Mouse (Mus musculus): ENCODE results near the gene Slc39a10. TPM values are rescaled to one million over a fixed set of nuclear protein-coding genes. Genes with fewer than 3 reads are reported as not detected.
A peak's percentile ranks its signal among the peaks of the same experiment; 100 is the strongest.

Slc39a10 gene
- polyA plus RNA-seq, 1 experiment, result 3.8 TPM

DNA sequence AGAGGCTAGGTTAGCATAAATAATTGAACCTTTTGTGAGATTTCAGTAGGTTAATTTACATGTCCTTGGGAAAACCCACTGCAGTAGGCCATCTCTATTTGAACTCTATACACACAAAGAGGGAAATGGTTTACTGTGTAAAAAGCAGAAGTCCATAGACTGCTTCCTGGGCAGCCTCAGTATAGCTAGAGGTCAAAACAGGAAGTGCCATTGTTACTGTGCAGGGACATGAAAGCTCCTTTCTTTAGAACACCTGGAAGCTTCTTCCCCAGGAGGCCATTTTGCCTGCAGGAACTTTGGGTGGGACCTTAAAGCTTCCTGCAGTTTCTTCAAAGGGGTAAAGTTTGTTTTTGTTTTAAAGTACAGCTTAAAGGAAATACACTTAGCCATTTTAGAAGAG, 29.0 kb upstream of the Slc39a10 start:
- TF ChIP-seq CTCF (IDR thresholded peaks at IDR 0.05; ENCODE audit: extremely low read depth, insufficient read depth, insufficient read length, insufficient replicate concordance) (no peak), POLR2A (IDR thresholded peaks at IDR 0.05; ENCODE audit: low read depth, low read length) (no peak)
- Histone ChIP-seq H3K4me1 (ENCODE audit: control insufficient read depth, insufficient read depth, insufficient read length) (peaks cover 5% of the 10 kb centered on the region), H3K4me3 (ENCODE audit: extremely low read depth, insufficient read depth, insufficient read length) (no peak overlapping the region), H3K36me3 (ENCODE audit: control insufficient read depth, insufficient read depth, low read length) (no peaks in the 10 kb centered on the region), H3K27ac (ENCODE audit: insufficient read depth, low read length) (peak overlapping the region; percentile 57; the same call in 1 of the 2 replicates), H3K27me3 (ENCODE audit: control insufficient read depth, insufficient read depth, low read length) (no peaks in the 10 kb centered on the region)
- DNase-seq (ENCODE audit: low read depth in 1 of 2, low spot score in 2 of 2), result peak; percentile 18 to 32

DNA sequence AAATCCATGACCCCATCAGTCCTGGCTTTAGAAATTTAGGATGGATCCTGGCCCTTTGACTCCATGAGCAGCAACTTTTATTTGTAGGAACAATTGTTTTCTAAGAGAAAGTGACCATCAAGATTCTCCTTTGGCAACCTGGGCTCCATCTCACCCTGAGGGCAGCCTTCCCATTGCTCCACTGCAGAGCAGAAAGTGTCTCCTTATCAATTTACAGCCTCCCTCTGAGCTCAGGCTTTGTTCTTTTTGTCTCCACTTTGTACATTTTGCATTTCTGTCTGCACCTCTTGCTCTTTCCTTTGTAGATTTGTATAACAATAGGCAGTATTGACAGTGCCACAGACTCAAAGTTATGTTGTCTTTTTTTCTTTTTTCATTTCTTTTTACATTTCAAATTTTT, 23.6 kb upstream of the Slc39a10 start:
- Histone ChIP-seq H3K4me3 (ENCODE audit: extremely low read depth, insufficient read depth, insufficient read length) (no peak overlapping the region), H3K36me3 (ENCODE audit: control insufficient read depth, insufficient read depth, low read length) (no peaks in the 10 kb centered on the region), H3K27me3 (ENCODE audit: control insufficient read depth, insufficient read depth, low read length) (no peaks in the 10 kb centered on the region), H3K4me1 (ENCODE audit: control insufficient read depth, insufficient read depth, insufficient read length) (no peaks in the 10 kb centered on the region), H3K27ac (ENCODE audit: insufficient read depth, low read length) (no peak overlapping the region)
- TF ChIP-seq CTCF (IDR thresholded peaks at IDR 0.05; ENCODE audit: extremely low read depth, insufficient read depth, insufficient read length, insufficient replicate concordance) (no peak), POLR2A (IDR thresholded peaks at IDR 0.05; ENCODE audit: low read depth, low read length) (no peak)
- DNase-seq (ENCODE audit: low read depth in 1 of 2, low spot score in 2 of 2), result no peak

DNA sequence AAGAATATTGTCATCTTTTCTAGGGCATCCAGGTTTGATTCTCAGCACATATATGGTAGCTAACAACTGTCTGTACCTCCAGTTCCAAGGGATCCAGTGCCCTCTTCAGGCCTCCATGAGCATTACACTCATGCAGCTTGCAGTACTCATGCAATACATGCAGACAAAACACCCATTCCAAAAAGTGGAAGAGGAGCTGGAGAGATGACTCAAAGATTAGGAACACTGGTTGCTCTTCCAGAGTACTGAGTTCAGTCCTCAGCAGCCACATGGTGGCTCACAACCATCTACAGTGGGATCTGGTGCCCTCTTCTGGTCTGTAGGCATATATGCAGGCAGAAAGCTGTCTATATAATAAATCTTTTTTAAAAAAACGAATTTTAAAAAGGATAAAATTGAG, 21.7 kb upstream of the Slc39a10 start:
- Histone ChIP-seq H3K27me3 (ENCODE audit: control insufficient read depth, insufficient read depth, low read length) (no peaks in the 10 kb centered on the region), H3K4me3 (ENCODE audit: extremely low read depth, insufficient read depth, insufficient read length) (no peak overlapping the region; the same call in 1 of the 2 replicates), H3K27ac (ENCODE audit: insufficient read depth, low read length) (no peak overlapping the region), H3K4me1 (ENCODE audit: control insufficient read depth, insufficient read depth, insufficient read length) (no peaks in the 10 kb centered on the region), H3K36me3 (ENCODE audit: control insufficient read depth, insufficient read depth, low read length) (no peaks in the 10 kb centered on the region)
- DNase-seq (ENCODE audit: low read depth in 1 of 2, low spot score in 2 of 2), result no peak
- WGBS, result 72% methylated on average over 1 of the region's 1 CpGs
- TF ChIP-seq CTCF (IDR thresholded peaks at IDR 0.05; ENCODE audit: extremely low read depth, insufficient read depth, insufficient read length, insufficient replicate concordance) (peak; percentile 1; the same call in 1 of the 2 replicates), POLR2A (IDR thresholded peaks at IDR 0.05; ENCODE audit: low read depth, low read length) (no peak)

DNA sequence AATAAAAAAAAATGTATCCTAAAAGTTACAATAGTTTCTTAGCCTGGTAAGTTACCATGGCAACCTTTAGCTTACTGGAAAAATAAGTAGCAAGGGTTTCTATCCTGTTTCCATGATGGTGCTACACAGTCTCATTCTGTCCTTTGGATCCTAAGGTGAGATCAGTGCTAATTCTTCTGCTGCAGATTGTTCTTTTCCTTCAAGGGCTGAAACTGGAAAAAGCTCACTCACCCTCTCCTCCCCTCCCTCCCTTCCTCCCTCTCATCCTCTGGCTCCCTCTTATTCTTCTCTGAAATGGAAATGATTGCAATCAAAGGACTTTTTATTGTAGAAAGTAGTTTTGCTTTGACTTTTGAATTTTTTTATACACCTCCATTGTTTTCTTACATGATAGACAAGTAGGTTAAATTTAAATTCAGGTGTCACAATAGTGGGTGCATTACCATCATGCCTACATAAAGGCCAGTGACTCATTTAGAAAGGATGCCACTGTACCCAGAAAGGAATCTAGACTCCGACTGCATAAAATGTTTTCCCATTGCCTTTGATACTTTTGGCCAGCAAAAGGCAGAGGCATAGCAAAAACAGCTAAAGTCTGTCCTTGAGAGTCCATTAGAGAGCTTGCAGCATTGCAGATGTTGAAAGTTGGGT, 20.0 kb upstream of the Slc39a10 start:
- H3K36me3 ChIP-seq (ENCODE audit: control insufficient read depth, insufficient read depth, low read length), result no peaks in the 10 kb centered on the region
- TF ChIP-seq POLR2A (IDR thresholded peaks at IDR 0.05; ENCODE audit: low read depth, low read length), result no peak
- TF ChIP-seq CTCF (IDR thresholded peaks at IDR 0.05; ENCODE audit: extremely low read depth, insufficient read depth, insufficient read length, insufficient replicate concordance), result no peak
- 83% methylated on average over 1 of the region's 1 CpGs for WGBS
- peaks cover 2% of the 10 kb centered on the region; the same call in 1 of the 2 replicates for H3K4me1 ChIP-seq (ENCODE audit: control insufficient read depth, insufficient read depth, insufficient read length)
- H3K27ac ChIP-seq (ENCODE audit: insufficient read depth, low read length), result no peak overlapping the region
- H3K27me3 ChIP-seq (ENCODE audit: control insufficient read depth, insufficient read depth, low read length), result no peaks in the 10 kb centered on the region
- DNase-seq (ENCODE audit: low read depth in 1 of 2, low spot score in 2 of 2), result no peak
- no peak overlapping the region for H3K4me3 ChIP-seq (ENCODE audit: extremely low read depth, insufficient read depth, insufficient read length)

DNA sequence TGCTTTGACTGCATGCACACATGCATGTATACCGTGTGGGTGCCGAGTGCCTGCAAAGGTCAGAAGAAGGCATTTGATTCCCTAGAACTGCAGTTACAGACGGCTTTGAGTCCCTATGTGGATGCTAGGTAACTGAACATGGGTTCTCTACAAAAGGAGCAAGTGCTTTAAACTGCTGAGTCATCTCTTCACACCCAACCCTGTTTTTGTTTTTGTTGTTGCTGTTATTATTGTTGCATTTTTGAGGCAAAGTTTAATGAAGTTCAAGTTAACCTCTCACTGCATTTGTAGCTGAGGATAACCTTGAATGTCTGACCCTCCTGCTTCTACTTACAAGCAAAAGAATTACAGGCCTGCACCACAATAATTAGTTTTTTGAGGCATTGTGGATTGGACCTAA, 17.5 kb upstream of the Slc39a10 start:
- no peaks in the 10 kb centered on the region for H3K27me3 ChIP-seq (ENCODE audit: control insufficient read depth, insufficient read depth, low read length)
- no peak overlapping the region for H3K4me3 ChIP-seq (ENCODE audit: extremely low read depth, insufficient read depth, insufficient read length)
- TF ChIP-seq POLR2A (IDR thresholded peaks at IDR 0.05; ENCODE audit: low read depth, low read length) (no peak), CTCF (IDR thresholded peaks at IDR 0.05; ENCODE audit: extremely low read depth, insufficient read depth, insufficient read length, insufficient replicate concordance) (no peak)
- peaks cover 4% of the 10 kb centered on the region; the same call in 1 of the 2 replicates for H3K4me1 ChIP-seq (ENCODE audit: control insufficient read depth, insufficient read depth, insufficient read length)
- no peak for DNase-seq (ENCODE audit: low read depth in 1 of 2, low spot score in 2 of 2)
- 89% methylated on average over 3 of the region's 3 CpGs for WGBS
- H3K27ac ChIP-seq (ENCODE audit: insufficient read depth, low read length), result no peak overlapping the region
- H3K36me3 ChIP-seq (ENCODE audit: control insufficient read depth, insufficient read depth, low read length), result no peaks in the 10 kb centered on the region

DNA sequence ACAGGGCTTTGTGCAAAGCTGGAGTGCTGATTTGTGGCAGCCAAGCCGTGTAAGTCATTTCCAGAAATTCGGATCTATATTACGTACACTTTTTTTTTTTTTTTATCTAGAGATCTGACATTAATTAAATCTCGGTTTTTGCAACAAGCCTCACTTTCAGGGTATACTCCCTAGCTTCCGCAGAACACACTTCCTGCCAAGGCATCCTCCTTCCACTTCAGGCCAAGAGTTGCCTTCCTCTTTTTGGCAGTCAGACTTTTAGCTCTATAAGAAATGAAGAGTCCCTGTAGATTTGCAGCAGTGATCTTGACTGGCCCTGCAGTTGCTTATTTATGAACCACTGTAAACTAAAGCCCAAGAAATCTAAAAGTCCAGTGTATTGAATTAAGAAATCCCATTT, 13.1 kb upstream of the Slc39a10 start:
- 7% methylated on average over 5 of the region's 5 CpGs for WGBS
- Histone ChIP-seq H3K27ac (ENCODE audit: insufficient read depth, low read length) (no peak overlapping the region), H3K4me3 (ENCODE audit: extremely low read depth, insufficient read depth, insufficient read length) (no peak overlapping the region), H3K27me3 (ENCODE audit: control insufficient read depth, insufficient read depth, low read length) (no peaks in the 10 kb centered on the region), H3K4me1 (ENCODE audit: control insufficient read depth, insufficient read depth, insufficient read length) (peaks cover 4% of the 10 kb centered on the region; the same call in 1 of the 2 replicates), H3K36me3 (ENCODE audit: control insufficient read depth, insufficient read depth, low read length) (no peaks in the 10 kb centered on the region)
- TF ChIP-seq CTCF (IDR thresholded peaks at IDR 0.05; ENCODE audit: extremely low read depth, insufficient read depth, insufficient read length, insufficient replicate concordance) (no peak), POLR2A (IDR thresholded peaks at IDR 0.05; ENCODE audit: low read depth, low read length) (no peak)
- DNase-seq (ENCODE audit: low read depth in 1 of 2, low spot score in 2 of 2), result no peak

DNA sequence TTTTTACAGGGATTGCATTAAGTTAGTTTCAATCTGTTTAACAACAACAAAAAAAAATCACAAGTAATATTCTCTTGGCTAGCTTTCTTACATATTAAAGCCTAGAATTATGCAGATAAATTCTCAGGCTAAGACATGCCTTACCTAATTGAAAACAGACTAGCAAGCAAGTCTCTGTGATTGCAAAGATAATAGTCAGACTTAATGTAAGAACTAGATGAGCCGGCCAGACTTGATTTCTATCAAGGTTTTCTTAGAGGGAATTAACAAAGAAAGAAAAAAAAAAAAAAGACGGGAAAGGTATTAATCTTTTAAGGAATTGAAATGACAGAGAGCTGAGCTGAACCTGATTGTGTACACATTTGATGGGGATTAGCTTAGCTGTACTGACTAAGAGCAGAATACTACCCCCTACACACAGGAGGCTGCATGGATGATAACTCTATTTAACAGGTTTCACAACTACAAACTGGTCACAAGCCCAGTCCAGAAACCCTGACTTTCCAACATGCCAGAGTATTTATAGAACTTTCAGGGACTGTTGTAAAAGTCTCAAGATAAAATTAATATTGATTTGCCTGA, 9.5 kb upstream of the Slc39a10 start:
- peaks cover 2% of the 10 kb centered on the region; the same call in 1 of the 2 replicates for H3K4me1 ChIP-seq (ENCODE audit: control insufficient read depth, insufficient read depth, insufficient read length)
- no peaks in the 10 kb centered on the region for H3K36me3 ChIP-seq (ENCODE audit: control insufficient read depth, insufficient read depth, low read length)
- H3K4me3 ChIP-seq (ENCODE audit: extremely low read depth, insufficient read depth, insufficient read length), result no peak overlapping the region
- no peak for DNase-seq (ENCODE audit: low read depth in 1 of 2, low spot score in 2 of 2)
- H3K27ac ChIP-seq (ENCODE audit: insufficient read depth, low read length), result no peak overlapping the region
- H3K27me3 ChIP-seq (ENCODE audit: control insufficient read depth, insufficient read depth, low read length), result no peaks in the 10 kb centered on the region
- TF ChIP-seq CTCF (IDR thresholded peaks at IDR 0.05; ENCODE audit: extremely low read depth, insufficient read depth, insufficient read length, insufficient replicate concordance) (no peak), POLR2A (IDR thresholded peaks at IDR 0.05; ENCODE audit: low read depth, low read length) (no peak)
- WGBS, result 92% methylated on average over 2 of the region's 2 CpGs
